Mouse (Mus musculus): ENCODE measurements at regions not wholly inside any gene's neighbourhood (a gene's known extent, or its start where the extent isn't known, plus 50 kb on each side); places are given as distances from the start of the nearest gene placed in this dataset.

- ATAC-seq: no peak
Observed at GRCm38 (mm10) chr4:54282934-54283333, 457.1 kb downstream of the Tmem38b start.

GRCm38 (mm10) chr4:54313804-54314203 is 488.0 kb downstream of the Tmem38b start:
- ATAC-seq: no peak

GRCm38 (mm10) chr4:54324851-54325250 is 499.0 kb downstream of the Tmem38b start:
- ATAC-seq: no peak

GRCm38 (mm10) chr4:54328273-54328672 is 502.4 kb downstream of the Tmem38b start:
- ATAC-seq: no peak

- no peak for ATAC-seq
Observed at GRCm38 (mm10) chr4:54328711-54329427, 503.0 kb downstream of the Tmem38b start.

DNA sequence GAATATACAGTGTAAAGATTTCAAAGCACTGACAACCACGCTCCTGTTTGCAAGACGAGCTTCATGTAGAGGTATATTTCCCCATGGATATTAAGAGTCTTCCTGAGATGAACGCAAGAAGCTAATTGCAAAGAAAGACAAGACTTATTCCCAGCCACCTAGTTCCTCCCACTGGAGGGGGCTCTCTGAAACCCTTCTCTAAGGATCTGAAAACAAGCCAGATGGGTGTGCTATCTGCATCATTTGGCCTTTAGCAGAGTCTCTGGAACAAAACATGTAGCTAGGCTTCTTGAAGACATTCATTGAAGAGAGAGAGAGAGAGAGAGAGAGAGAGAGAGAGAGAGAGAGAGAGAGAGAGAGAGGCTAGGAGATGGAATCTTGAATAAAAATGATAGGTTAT is 504.8 kb downstream of the Tmem38b start:
- no peak for ATAC-seq

DNA sequence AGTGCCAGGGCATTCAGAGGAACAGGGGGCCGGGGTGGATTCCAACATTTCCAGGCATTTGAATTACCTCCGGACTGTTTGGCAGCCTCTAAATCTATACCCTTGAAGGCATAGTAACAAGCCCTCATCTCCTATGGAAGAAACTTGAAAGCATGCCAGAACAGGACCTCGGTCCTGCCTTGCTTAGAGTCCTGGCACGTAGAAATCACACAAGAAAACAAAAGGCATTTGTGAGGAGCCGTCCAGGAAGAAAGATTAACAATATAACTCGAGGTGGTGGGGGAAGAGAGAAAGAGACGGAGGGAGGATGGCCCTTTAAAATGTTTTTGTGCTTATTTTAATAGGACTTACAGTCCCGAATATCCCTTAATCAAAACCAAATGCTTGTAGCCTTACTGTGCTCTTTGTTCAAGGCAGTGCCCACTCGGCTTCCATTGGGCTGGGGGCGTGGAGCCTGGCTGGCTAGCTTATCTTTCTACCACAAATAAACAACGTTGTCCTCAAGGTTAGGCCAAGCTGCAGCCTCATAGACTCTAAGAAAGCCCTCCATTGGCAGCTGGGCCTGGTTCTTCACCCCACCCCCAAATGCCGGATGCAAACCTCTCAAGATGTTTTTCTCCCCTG is 505.9 kb downstream of the Tmem38b start:
- ATAC-seq: no peak

GRCm38 (mm10) chr4:54332261-54332660 is 506.4 kb downstream of the Tmem38b start:
- ATAC-seq: no peak

- no peak for ATAC-seq
Observed at GRCm38 (mm10) chr4:54338556-54338955, 512.7 kb downstream of the Tmem38b start.

DNA sequence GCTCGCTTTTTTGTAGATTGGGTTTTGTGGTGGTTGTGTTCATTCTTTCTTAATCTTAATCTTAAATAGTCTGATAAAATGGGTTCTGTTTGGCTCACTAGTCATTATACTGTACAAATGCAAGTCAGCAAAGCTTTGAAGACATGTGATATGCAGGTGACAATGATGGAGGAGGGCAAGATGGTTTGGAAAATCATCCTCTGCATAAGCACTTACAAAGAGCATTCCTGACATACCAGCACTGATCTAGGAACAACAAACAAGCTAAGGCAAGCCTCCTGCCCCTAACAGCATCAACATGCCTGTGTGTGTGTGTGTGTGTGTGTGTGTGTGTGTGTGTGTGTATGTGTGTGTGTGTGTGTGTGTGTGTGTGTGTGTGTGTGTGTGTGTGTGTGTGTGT is 514.3 kb downstream of the Tmem38b start:
- no peak for ATAC-seq

GRCm38 (mm10) chr4:54353657-54354390 is 528.0 kb downstream of the Tmem38b start:
- no peak for ATAC-seq

- no peak for ATAC-seq
Observed at GRCm38 (mm10) chr4:54354391-54354726, 528.5 kb downstream of the Tmem38b start.

DNA sequence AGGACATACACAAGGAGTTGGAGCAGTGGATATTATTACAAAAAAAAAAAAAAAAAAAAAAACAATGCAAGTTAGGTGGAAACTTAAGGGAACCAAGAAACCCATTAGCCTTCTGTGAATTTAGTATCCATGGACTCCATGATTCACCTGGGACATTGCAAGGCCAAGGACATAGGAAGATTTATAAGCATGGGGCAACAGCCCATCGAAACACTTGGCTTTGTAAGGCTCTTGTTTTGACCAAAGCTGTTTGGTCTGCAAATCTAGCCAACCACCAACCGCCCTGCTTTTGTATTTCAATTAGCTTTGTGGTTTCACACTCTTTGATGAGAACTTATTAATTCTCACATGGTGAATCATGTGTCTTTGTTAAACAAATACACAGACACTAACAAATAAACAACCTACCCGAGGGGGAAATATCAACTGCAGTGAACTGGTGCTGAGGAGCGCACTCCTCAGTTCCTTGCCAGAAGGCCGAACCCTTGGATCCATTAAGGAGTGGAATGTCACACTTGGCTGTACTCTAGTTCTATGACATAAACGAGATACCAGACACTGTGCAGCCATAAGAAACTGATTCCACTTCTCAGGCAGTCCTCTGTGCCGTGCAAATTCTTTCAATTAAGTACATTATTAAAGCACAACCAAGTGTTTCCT is 529.7 kb downstream of the Tmem38b start:
- ATAC-seq: no peak

DNA sequence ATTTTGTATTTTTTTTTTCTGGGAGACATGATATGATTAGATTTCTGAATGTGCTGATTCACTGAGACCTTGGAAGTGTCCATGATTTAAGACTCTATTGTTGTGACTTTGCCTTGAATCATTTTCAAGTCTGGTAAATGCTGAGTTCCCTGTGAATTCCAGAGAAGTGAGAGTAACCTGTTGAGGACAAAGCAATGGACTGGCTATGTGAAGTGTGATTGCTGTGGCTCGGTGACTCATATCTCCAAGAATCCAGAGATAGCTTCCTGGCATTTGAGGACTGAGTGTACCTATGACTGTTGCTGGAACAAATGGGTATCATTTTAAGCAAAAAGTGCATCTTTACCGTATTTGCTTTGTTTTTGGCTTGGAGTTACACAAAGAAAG is 530.2 kb downstream of the Tmem38b start:
- ATAC-seq: no peak

DNA sequence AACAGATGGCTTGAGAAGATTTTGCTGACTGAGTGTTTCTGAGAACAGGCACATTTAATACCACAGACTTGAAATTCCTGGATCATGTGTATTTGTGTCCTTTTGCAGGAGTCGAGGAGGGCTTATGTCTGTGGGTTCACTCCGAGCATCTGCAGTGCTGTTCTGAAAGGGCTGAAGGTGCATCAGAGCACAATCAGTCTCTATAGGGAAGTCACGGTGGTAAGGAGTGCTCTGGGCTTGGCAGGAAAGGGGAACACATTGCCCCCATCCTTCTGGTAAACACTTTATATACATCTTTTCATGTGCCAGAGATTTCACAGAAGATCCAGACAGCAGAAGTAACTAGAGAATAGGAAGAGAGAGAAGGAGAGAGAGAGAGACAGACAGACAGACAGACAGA is 545.1 kb downstream of the Tmem38b start:
- no peak for ATAC-seq

DNA sequence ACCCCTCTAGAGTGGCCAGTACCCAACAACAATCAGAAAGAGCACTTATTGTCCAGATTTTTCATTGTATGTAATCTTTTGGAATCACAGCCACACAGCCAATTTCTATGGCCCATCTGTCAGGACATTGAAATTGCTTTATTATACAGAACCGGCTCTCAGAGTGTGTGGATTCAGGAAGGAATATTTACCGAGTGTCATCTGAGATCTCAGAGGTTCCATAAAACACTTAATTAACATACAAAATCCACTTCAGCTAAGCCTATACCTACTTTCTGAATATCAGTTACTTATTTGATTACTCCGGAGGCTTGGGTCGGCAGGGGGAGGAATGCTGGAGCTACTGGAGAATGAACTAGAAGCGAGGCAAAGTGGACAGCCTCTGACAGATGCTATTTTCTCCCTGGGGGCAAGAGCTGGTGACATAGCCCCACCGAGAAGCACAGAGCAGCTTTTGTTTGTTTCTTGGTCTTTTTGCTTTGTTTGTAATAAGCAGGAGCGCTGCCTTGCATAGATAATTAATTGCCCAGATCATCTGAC is 545.6 kb downstream of the Tmem38b start:
- ATAC-seq: no peak

DNA sequence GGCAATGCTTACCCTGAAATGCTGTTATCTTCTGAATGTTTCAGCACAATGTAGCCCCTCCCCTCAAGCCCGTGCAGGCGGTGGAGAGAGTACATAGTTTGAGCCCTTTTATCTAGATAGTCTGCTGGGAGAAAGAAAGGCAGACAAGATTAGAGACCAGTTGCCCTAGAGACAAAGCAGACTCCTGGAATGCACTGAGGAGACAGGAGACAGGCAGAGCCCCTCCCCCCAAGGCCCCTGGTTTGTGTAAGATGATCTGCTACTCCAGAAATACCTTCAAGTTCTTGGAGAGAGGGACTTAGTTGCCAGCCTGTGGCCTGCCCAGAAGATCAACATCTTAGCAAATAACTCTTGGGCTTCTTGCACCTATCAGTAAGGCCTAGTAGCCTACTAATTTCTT is 547.8 kb downstream of the Tmem38b start:
- ATAC-seq: no peak

DNA sequence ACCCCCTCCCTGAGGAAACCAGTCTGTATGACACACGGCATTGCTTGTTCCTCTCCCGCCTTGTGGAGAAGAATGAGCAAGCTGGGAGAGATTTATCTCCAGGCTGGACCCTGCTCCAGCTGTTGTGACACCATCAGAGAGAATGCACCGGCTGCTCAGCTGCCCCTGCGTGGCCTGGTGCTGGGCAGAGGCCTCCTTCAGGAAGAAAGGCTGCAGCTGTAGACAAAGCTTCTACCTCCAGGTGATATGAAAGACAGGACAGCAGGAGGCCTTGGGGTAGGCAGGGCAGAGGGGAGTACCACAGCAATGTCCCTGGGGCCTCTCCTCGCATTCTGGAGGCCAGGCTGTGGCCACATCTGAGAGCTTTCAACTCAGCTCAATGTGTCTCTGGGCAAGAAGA is 548.6 kb downstream of the Tmem38b start:
- no peak for ATAC-seq

GRCm38 (mm10) chr4:54387460-54387859 is 557.4 kb upstream of the Zfp462 start:
- no peak for ATAC-seq

DNA sequence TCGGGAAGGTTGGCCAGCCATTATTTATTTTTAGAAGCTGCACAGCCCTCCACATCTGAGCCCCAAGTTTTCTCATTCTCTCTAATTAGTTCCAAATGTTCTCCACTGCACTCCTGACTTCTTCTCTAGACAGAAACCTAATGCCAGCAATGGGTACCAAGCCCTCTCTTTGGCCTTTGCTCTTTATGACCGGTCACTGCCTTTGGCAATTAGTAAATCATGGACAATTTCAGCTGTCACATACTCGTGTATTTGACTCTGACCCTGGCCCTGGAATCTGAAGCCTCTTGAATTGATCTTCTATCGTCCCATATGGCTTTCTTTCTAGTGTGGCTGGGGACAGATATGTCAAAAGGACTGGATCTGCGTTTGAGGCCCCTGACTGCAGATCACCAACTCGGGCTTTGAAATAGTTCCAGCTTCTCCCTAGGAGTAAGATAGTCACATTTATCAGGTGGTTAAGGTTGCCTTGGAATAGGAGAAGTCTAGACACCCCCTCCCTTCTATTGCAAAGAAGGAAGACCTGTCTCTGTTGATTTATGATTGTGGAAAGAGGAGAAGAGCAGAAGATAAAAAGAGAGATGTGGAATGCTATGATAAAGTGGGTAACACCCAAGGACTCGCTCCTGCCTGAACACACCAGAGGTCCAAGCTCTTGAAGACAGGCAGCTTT is 553.2 kb upstream of the Zfp462 start:
- ATAC-seq: no peak

GRCm38 (mm10) chr4:54406151-54406550 is 538.7 kb upstream of the Zfp462 start:
- no peak for ATAC-seq

DNA sequence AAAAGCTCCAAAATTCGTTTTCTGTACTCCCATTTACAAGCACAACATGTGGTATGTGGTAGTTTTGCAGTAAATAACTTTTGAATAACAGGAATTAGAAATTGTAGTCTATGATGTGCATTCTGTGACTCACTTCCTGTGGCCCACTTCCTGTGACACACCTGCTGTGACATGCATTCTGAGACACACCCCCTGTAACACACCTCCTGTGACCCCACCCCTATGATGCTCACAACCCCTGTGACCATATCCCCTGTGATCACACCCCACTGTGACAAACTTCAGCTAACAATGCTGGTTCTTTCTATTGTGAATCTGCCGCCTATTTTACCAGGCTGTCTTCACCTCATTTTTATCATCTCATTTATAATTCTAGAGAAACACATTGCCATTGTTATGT is 536.9 kb upstream of the Zfp462 start:
- no peak for ATAC-seq

DNA sequence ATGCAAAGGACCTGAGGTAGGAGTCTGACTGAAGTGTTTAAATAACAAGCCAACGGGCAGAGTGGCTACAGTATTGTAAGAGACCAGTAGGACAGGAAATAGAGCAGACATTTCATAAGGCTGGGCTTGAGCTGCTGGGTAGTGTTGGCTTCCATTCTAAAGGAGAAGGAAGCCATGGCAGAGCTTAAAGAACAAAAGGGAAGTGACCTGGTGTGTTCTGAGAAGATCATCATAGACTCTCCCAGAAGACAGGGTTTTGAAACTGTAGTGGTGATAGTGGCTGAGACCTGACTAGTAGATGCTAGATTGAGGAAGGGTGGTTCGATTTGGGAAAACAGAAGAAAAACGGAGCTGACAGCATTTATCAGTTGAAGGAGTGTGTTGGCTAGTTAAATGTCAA is 514.1 kb upstream of the Zfp462 start:
- ATAC-seq: no peak

Measured in inflammation-experienced regulatory T-cells, adult 6 months (primary cell).